Mouse (Mus musculus) heart, adult 8-10 months (tissue): ENCODE data around the gene Golm1. TPM values are rescaled to one million over a fixed set of nuclear protein-coding genes. Genes with fewer than 3 reads are reported as not detected.

ENCODE experiments used
- DNase-seq: peaks from one replicate; pipeline ENCODE4 v3.0.0; 2022; ENCODE audit warnings: low spot score
- total RNA-seq, 4 experiments: library from RNA; stranded (reverse); gene quantifications; 2 replicates each; pipeline ENCODE4 v1.2.4; 2022

Gene Golm1
- total RNA-seq, 4 experiments from 2014 or later = 12.3 to 17.9 (median 14.4) TPM

- DNase-seq = no peak
Observed at GRCm38 (mm10) chr13:59676316-59677229, 962 bp upstream of the Golm1 start.

DNA sequence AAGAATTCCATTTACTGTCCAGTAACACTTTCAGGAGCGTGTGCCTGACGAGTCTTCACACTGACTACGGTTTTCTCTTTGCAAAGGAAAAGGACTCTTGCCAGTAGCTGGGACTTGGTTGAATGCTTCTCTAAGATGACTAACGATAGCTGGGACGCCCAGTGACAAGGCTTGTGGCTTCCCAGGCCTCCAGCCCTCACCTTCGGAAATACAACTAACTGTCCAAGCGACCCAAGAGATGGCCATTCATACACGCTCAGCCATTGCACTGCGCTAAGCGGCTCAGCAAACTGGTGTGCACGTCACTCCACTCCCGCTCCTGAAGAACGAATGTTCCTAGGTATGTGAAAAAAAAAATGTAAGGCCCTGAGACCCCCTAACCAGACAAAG lies 855 bp downstream of the Golm1 start:
- DNase-seq = no peak

- no peak for DNase-seq
Observed at GRCm38 (mm10) chr13:59674215-59674614, 1.4 kb downstream of the Golm1 start.

- DNase-seq = no peak
Observed at GRCm38 (mm10) chr13:59673597-59673996, 2.0 kb downstream of the Golm1 start.

DNA sequence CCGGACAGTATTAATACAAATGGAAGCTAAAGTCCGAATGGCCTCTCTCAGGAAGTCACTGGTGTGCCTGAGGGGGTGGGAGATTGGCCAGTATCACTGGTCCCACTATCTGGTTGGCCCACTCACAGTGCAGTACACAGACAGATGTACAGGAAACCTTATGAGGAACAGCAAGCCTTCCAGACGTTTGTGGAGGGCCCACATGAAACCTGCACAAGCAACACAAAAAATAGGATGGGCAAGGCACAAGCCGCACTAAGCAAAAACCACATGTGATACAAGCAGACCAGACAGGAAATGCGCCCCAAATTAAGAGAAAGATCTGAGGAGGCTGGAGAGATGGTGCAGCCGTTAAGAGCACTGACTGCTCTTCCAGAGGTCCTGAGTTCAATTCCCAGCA lies 3.4 kb downstream of the Golm1 start:
- DNase-seq = no peak

- no peak for DNase-seq
Observed at GRCm38 (mm10) chr13:59671521-59671920, 4.1 kb downstream of the Golm1 start.

GRCm38 (mm10) chr13:59669946-59670345 lies 5.7 kb downstream of the Golm1 start:
- DNase-seq = no peak

DNA sequence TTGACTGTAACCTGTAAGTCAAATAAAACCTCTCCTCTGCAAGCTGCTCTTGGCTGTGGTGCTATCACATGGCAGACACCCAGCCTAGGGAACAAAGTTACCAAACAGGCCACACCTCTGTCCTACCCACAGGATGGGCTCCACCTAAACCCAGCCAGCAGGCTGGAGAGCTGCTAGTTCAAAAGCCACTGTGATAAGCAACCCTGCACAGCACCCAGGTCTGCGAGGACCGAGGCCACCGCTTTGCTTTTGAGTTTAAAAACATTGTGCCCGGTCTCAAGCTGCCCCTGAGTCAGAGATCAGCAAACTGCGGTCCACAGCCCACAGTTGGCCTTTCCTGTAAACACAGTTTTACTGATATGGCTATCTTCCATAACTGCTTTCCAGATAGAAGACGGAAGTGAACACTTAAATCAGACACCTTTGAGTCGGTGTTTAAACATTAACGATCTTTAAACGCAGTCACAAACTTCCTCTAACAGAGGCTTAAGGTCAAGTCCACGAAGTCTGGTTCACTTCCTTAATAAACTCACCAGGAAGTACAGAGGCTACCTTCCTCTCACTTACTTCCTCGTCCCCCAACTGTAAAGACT lies 7.0 kb downstream of the Golm1 start:
- DNase-seq = peak; percentile 66

DNA sequence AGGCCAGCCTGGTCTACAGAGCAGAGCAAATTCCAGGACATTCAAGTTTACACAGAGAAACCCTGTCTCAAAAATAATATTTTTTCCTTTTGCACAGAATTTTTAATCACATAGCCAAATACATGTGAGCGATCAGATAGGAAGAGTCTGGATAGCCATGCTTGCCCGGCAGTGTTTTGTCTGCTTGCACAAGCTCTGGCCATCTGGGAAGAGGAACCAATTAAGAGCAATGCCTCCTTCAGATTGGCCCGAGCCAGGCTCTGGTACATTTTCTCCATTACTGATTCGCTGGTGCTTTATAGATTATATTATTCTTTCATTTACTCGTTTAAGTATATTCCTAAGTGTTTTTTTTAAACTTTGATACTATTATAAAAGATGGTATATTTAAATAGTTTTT lies 7.8 kb downstream of the Golm1 start:
- DNase-seq = no peak

DNA sequence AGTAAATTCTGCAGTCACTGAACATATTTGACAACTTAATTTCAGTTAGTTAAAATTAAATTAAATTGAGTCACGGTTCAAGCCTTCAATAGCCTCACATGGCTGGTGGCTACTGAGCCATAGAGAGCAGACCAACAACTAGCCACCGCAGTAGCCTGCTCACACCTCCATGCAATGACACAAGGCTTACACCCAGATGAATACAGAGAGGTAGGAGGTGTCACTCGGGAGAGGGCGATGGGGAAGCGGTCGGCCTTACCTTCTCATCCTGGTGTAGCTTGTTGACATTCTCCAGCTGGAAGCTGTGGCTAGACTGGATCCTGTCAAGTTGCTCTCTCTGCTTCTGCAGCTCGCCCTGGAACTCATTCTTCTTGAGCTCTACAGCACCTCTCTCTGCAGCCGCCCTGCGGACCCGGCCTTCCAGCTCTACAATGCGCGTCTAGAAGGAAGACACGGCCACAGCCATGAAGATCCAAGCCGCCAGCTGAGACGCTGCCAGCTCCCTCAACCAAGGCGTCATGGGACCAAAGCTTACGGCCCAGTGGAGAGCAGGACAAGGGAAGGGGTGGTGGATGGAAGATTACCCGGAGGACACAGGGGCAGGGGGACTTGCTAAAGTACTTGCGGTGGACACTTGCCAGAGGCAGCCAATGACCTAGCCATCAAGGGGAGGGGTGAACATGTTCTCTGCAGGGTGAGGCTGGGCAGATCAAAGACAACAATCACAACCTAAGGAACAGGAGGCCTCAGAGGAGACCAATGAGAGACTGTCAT lies 11.5 kb downstream of the Golm1 start:
- DNase-seq = no peak

- DNase-seq = no peak
Observed at GRCm38 (mm10) chr13:59661966-59662365, 13.6 kb downstream of the Golm1 start.

DNA sequence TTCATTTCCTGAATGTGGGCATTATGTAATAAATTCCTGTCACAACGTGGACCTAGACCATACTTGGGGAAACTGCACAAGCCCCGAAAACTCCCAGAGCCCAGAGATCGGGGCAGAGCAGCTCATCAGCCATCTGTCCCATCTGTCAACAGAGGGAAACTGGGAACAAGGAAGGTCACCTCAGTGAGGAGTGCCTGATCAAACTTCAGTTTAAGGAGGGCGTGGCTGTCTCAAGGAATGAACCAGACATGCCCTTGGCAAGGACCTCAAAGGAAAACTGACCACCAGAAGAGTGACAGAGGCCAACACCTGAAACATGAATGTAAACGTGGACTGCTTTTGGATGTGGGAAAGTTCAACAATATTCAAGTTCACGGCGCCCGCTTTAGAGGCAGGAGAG lies 14.2 kb downstream of the Golm1 start:
- DNase-seq = no peak

DNA sequence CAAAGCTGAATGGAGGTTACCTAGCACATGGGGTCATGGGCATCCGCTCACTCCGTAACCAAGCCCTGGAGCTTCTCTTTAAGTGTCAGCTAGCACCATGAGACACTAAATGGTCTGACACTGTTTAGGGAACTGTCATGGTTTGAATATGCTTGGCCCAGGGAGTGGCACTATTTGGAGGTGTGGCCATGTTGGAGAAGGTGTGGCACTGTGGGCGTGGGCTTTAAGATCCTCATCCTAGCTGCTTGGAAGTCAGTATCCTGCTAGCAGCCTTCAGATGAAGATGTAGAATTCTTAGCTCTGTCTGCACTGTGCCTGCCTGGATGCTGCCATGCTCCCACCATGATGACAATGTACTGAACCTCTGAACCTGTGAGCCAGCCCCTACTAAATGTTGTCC lies 15.2 kb downstream of the Golm1 start:
- DNase-seq = no peak

- DNase-seq = no peak
Observed at GRCm38 (mm10) chr13:59657781-59658180, 17.8 kb downstream of the Golm1 start.

DNA sequence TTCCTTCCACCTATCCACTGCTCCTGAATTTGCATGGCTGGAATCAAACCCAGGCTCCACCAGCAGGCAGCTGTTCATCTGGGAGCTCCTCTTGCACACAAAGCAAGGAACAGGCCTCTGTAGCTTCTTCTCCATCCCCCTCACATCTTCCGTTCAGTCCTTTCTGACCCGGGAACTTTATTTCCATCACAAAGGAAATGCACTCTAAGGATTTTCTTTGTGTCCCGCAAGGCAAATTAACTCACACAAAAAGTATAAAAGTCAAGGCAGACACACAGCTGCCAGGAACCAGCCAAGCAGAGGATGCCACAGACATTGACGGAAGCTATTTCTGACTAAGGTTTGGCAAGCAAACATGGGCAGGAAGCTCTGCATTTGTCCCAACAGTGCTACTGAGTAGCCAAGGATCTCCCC lies 18.6 kb downstream of the Golm1 start:
- peak; percentile 39 for DNase-seq

GRCm38 (mm10) chr13:59656316-59656832 lies 19.2 kb downstream of the Golm1 start:
- no peak for DNase-seq

DNA sequence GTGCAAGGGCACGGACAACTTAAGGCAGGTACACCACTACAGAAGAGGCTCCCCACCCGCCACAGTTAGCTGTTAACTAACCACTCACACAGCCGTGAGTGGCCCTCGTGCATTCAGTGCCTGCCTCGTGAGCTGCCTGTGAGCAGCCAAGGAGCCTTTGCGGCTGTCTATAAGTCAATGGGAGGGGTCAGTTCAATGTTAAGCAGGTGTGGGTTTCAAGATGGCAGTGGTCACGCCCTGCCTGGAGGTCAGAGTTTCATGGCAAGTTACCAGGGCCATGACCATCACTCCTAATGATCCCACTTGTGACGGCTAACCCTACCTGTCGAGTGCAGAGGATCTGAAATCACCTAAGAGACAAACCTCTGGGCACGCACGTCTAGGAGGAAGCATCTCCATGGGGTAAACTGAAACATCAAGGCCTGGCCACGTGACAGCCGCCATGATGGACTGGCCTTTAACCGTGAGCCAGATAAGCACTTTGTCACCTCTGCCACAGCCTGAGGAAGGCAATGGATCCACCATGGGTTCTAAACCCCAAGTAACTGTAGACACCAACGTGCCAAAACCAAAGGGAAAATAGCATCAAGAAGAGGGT lies 19.8 kb downstream of the Golm1 start:
- DNase-seq = no peak

DNA sequence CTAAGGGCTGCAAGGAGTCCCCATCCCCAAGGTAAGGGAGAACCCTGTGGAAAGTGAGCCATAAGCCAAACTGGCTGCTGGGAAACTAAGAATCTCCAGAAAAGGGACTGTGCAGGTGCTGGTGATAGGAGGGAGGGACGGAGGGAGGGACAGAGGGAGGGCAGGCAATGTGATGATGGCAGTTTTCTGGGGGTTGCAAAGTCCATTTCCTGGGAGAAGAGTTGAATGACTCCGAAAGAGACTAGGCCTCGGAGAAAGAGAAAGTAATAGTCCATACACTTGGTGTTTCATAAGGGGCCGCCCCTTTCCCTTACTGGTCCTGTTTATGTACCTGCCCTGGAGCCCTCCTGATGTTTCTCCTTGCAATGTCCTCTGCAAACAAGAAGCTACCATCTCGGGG lies 21.1 kb downstream of the Golm1 start:
- no peak for DNase-seq

DNA sequence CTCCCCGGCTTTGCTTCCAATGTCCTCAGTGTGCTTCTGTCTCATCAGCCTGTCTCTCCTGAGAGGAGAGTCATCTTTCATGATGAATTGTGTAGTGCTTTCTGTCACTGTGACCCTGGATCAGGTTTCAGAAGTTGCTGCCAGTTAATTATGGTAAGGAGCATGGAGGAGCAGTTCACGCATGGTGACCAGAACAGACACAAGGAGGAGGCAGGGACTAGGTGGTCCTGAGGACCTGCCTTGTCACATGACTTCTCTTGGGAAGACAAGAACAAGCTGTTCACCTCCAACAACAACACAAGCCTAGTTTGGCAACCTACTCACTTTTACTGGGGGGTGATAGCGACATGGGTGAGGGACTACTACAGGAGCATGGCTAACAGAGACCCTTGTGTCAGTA lies 22.5 kb downstream of the Golm1 start:
- no peak for DNase-seq

- no peak for DNase-seq
Observed at GRCm38 (mm10) chr13:59652651-59653050, 23.0 kb downstream of the Golm1 start.

GRCm38 (mm10) chr13:59649781-59650180 lies 25.8 kb downstream of the Golm1 start:
- DNase-seq = no peak

GRCm38 (mm10) chr13:59648598-59648997 lies 27.0 kb downstream of the Golm1 start:
- DNase-seq = no peak
